In the genomic region with DNA sequence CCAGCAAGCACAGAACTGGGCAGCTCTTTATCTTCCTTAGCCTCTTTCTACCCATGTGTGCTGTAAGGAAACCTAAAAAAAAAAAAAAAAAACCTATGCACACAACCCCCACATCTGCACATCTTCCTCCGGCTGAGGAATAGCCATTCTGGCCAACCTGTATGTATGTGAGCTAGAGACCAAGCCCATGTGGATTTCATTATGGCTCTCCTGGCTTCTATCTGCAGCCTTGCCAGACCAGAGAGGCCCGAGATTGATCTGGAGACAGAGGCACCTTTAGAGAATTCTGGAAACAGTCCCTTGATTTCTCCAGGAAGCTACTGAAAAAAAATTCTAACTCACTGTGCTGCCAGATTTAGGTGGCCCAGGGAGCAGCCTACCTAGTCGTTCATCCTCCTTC, we compare ENCODE assay signal across 10 mouse cellular contexts.
"Had no signal": no experiment of that assay in that cellular context is flagged by ENCODE, and none has a peak within 500 bp of the region (broad histone marks: within the 10 kb centered on the region; RNA-seq: fewer than 3 reads in every experiment).

No protein-coding gene starts in this region.

- H3K4me2 ChIP-seq: limb, embryonic 15.5 days; liver, embryonic 12.5 days; lung, embryonic 14.5 days; neural tube, embryonic 15.5 days had no signal

- H3K4me1 ChIP-seq: liver, embryonic 12.5 days had no signal

- H3K9me3 ChIP-seq: limb, embryonic 15.5 days; liver, embryonic 12.5 days; midbrain, embryonic 10.5 days; neural tube, embryonic 15.5 days had no signal

- H3K36me3 ChIP-seq: limb, embryonic 15.5 days; liver, embryonic 12.5 days; midbrain, embryonic 10.5 days; neural tube, embryonic 15.5 days had no signal

- DNase-seq: lung, embryonic 14.5 days; lung, postnatal 10 days; lung, postnatal 4 days; thymus, postnatal 4 days had no signal

- H3K27ac ChIP-seq: limb, embryonic 15.5 days; liver, embryonic 12.5 days; midbrain, embryonic 10.5 days; neural tube, embryonic 15.5 days; stomach, postnatal 0 days had no signal

- H3K9ac ChIP-seq: limb, embryonic 15.5 days; liver, embryonic 12.5 days; lung, embryonic 14.5 days; neural tube, embryonic 15.5 days had no signal

- ATAC-seq: liver, embryonic 12.5 days had no signal

- H3K27me3 ChIP-seq: liver, embryonic 12.5 days; neural tube, embryonic 15.5 days had no signal

- H3K4me3 ChIP-seq: limb, embryonic 15.5 days; liver, embryonic 12.5 days; midbrain, embryonic 10.5 days; myocyte; neural tube, embryonic 15.5 days had no signal
